Mouse (Mus musculus): ENCODE results near the gene Asic2.

GRCm38 (mm10) chr11:81592776-81593175 is 375.5 kb downstream of the Asic2 start:
- TF ChIP-seq CTCF (IDR thresholded peaks at IDR 0.05; ENCODE audit: low read depth) (no peak), EP300 (IDR thresholded peaks at IDR 0.05; ENCODE audit: low read depth) (no peak)
